Mouse (Mus musculus) forebrain, embryonic 16.5 days (tissue): ENCODE measurements around the gene Nfkb2. TPM values are rescaled to one million over a fixed set of nuclear protein-coding genes. Genes with fewer than 3 reads are reported as not detected.
A peak's percentile ranks its signal among the peaks of the same experiment; 100 is the strongest.

Source experiments
- ATAC-seq: fragments of 200-750 bp; cut with Nextera tagmentation; 2 replicates; pipeline ENCODE4 v1.8.0; 2017; ENCODE audit warnings: mild to moderate bottlenecking, moderate library complexity
- H3K27ac ChIP-seq: fragments of 300-500 bp; sonication (generic); 2 replicates; pipeline ENCODE4 v1.5.1; 2014; ENCODE audit warnings: low read length, control low read depth
- H3K27me3 ChIP-seq: fragments of 300-500 bp; sonication (generic); replicated peaks from 2 replicates; pipeline ENCODE4 v1.6.1; 2014; ENCODE audit warnings: low read length; ENCODE audit not compliant: control insufficient read depth, insufficient read depth
- H3K36me3 ChIP-seq: fragments of 300-500 bp; sonication (generic); 2 replicates; pipeline ENCODE4 v1.6.1; 2014; ENCODE audit not compliant: control insufficient read depth, insufficient read depth
- H3K4me1 ChIP-seq: fragments of 300-500 bp; sonication (generic); replicated peaks from 2 replicates; pipeline ENCODE4 v1.6.1; 2014; ENCODE audit warnings: low read length; ENCODE audit not compliant: control insufficient read depth, insufficient read depth
- H3K4me2 ChIP-seq: fragments of 300-500 bp; sonication (generic); 2 replicates; pipeline ENCODE4 v1.6.1; 2014; ENCODE audit warnings: mild to moderate bottlenecking, low read length, control low read depth
- H3K4me3 ChIP-seq: fragments of 300-500 bp; sonication (generic); replicated peaks from 2 replicates; pipeline ENCODE4 v1.5.1; 2014; ENCODE audit warnings: mild to moderate bottlenecking, low read length, control low read depth
- H3K9ac ChIP-seq: fragments of 300-500 bp; sonication (generic); replicated peaks from 2 replicates; pipeline ENCODE4 v1.6.1; 2014; ENCODE audit warnings: low read depth, low read length, control low read depth
- H3K9me3 ChIP-seq: fragments of 300-500 bp; sonication (generic); 2 replicates; pipeline ENCODE4 v1.6.1; 2016; ENCODE audit warnings: low read length; ENCODE audit not compliant: control insufficient read depth
- WGBS: fragments of 180-500 bp; shearing (Covaris S2); extraction: QIAGEN DNeasy Blood & Tissue Kit; methylation state at CpG from one replicate; pipeline ENCODE4 v1.1.7; 2014; 5-methylcytosine and 5-hydroxymethylcytosine counted together
- polyA plus RNA-seq: library from polyadenylated mRNA; unstranded; fragments of >200 nt; fragmentation: Nextera tagmentation; extraction: Ambion mirVana; gene quantifications from 2 replicates; pipeline ENCODE4 v1.2.1, GENCODE M21; 2015

Gene Nfkb2
- polyA plus RNA-seq, 1 experiment from 2014 or later: 1.8 TPM

- 64% methylated on average over 6 of the region's 6 CpGs for WGBS
Measured at GRCm38 (mm10) chr19:46313591-46313990, 9.5 kb downstream of the Nfkb2 start.

GRCm38 (mm10) chr19:46314151-46314601, 10.1 kb downstream of the Nfkb2 start:
- ATAC-seq: no peak
- Histone ChIP-seq H3K36me3 (no peaks in the 10 kb centered on the region), H3K9me3 (no peaks in the 10 kb centered on the region), H3K4me1 (peaks cover 33% of the 10 kb centered on the region), H3K27ac (no peak overlapping the region), H3K27me3 (peaks cover 49% of the 10 kb centered on the region), H3K4me2 (no peak overlapping the region), H3K4me3 (no peak overlapping the region), H3K9ac (no peak overlapping the region)
- WGBS: 14% methylated on average over 18 of the region's 18 CpGs

More at GRCm38 (mm10) chr19:46313591-46313990, 9.5 kb downstream of the Nfkb2 start:
- H3K9me3 ChIP-seq: no peaks in the 10 kb centered on the region
- H3K36me3 ChIP-seq: no peaks in the 10 kb centered on the region
- no peak overlapping the region for H3K4me3 ChIP-seq
- H3K4me1 ChIP-seq: peaks cover 32% of the 10 kb centered on the region
- no peak overlapping the region for H3K4me2 ChIP-seq
- peaks cover 46% of the 10 kb centered on the region for H3K27me3 ChIP-seq
- no peak overlapping the region for H3K9ac ChIP-seq
- no peak overlapping the region for H3K27ac ChIP-seq
- ATAC-seq: no peak

GRCm38 (mm10) chr19:46314872-46315742, 11.0 kb downstream of the Nfkb2 start:
- 43% methylated on average over 14 of the region's 14 CpGs for WGBS
- Histone ChIP-seq H3K4me1 (peaks cover 37% of the 10 kb centered on the region), H3K9ac (no peak overlapping the region), H3K9me3 (no peaks in the 10 kb centered on the region), H3K4me3 (no peak overlapping the region), H3K27ac (no peak overlapping the region), H3K27me3 (peaks cover 57% of the 10 kb centered on the region), H3K4me2 (no peak overlapping the region), H3K36me3 (no peaks in the 10 kb centered on the region)
- ATAC-seq: no peak

- peaks cover 57% of the 10 kb centered on the region for H3K27me3 ChIP-seq
- H3K4me3 ChIP-seq: no peak overlapping the region
- peaks cover 39% of the 10 kb centered on the region for H3K4me1 ChIP-seq
- H3K27ac ChIP-seq: no peak overlapping the region
- peak overlapping the region; percentile 79 for H3K4me2 ChIP-seq
- H3K9ac ChIP-seq: no peak overlapping the region
- H3K36me3 ChIP-seq: no peaks in the 10 kb centered on the region
- no peak for ATAC-seq
- no peaks in the 10 kb centered on the region for H3K9me3 ChIP-seq
- 45% methylated on average over 12 of the region's 12 CpGs for WGBS
Measured at GRCm38 (mm10) chr19:46315752-46316610, 11.9 kb downstream of the Nfkb2 start.

- ATAC-seq: no peak; the same call in 1 of the 2 replicates
- no peaks in the 10 kb centered on the region for H3K36me3 ChIP-seq
- no peak overlapping the region for H3K27ac ChIP-seq
- WGBS: 25% methylated on average over 15 of the region's 15 CpGs
- peaks cover 50% of the 10 kb centered on the region for H3K4me1 ChIP-seq
- H3K9ac ChIP-seq: peak overlapping the region; percentile 66
- H3K9me3 ChIP-seq: no peaks in the 10 kb centered on the region
- H3K27me3 ChIP-seq: peaks cover 57% of the 10 kb centered on the region
- peak overlapping the region; percentile 55 for H3K4me3 ChIP-seq
- peak overlapping the region; percentile 79 for H3K4me2 ChIP-seq
Measured at GRCm38 (mm10) chr19:46316846-46317545, 12.9 kb downstream of the Nfkb2 start.

- peak; percentile 27 for ATAC-seq
- Histone ChIP-seq H3K4me3 (peak overlapping the region; percentile 55), H3K36me3 (no peaks in the 10 kb centered on the region), H3K9ac (peak overlapping the region; percentile 66), H3K27ac (no peak overlapping the region), H3K9me3 (no peaks in the 10 kb centered on the region), H3K27me3 (peaks cover 57% of the 10 kb centered on the region), H3K4me1 (peaks cover 55% of the 10 kb centered on the region), H3K4me2 (peak overlapping the region; percentile 79)
- under 1% methylated on average over 45 of the region's 48 CpGs for WGBS
Measured at GRCm38 (mm10) chr19:46317546-46317885, 13.4 kb downstream of the Nfkb2 start.

- H3K9me3 ChIP-seq: no peaks in the 10 kb centered on the region
- peaks cover 57% of the 10 kb centered on the region for H3K27me3 ChIP-seq
- 1% methylated on average over 34 of the region's 42 CpGs for WGBS
- peak; percentile 34 for ATAC-seq
- H3K27ac ChIP-seq: no peak overlapping the region
- peak overlapping the region; percentile 55 for H3K4me3 ChIP-seq
- H3K36me3 ChIP-seq: no peaks in the 10 kb centered on the region
- peak overlapping the region; percentile 79 for H3K4me2 ChIP-seq
- H3K9ac ChIP-seq: peak overlapping the region; percentile 66
- H3K4me1 ChIP-seq: peaks cover 60% of the 10 kb centered on the region
Measured at GRCm38 (mm10) chr19:46318031-46318471, 13.9 kb downstream of the Nfkb2 start.

- WGBS: 11% methylated on average over 16 of the region's 16 CpGs
- no peaks in the 10 kb centered on the region for H3K9me3 ChIP-seq
- H3K9ac ChIP-seq: 0 out of 2 replicates have a peak overlapping the region, but pooled peaks have one; percentile 33
- H3K4me3 ChIP-seq: peak overlapping the region; percentile 55
- ATAC-seq: peak; percentile 53
- H3K27me3 ChIP-seq: peaks cover 56% of the 10 kb centered on the region
- no peaks in the 10 kb centered on the region for H3K36me3 ChIP-seq
- peak overlapping the region; percentile 27; the same call in 1 of the 2 replicates for H3K27ac ChIP-seq
- peaks cover 65% of the 10 kb centered on the region for H3K4me1 ChIP-seq
- H3K4me2 ChIP-seq: peak overlapping the region; percentile 79
Measured at GRCm38 (mm10) chr19:46318586-46319378, 14.7 kb downstream of the Nfkb2 start.
